Mouse (Mus musculus) stomach, embryonic 14.5 days (tissue): ENCODE measurements around the gene Ribc1. TPM values are rescaled to one million over a fixed set of nuclear protein-coding genes. Genes with fewer than 3 reads are reported as not detected.

ENCODE experiments used
- ATAC-seq: fragments of 200-750 bp; cut with Nextera tagmentation; 2 replicates; pipeline ENCODE4 v1.8.0; 2017; ENCODE audit warnings: low read depth, moderate TSS enrichment; ENCODE audit not compliant: insufficient number of reproducible peaks, insufficient read depth, low FRiP score
- H3K27ac ChIP-seq: fragments of 300-500 bp; sonication (generic); 2 replicates; pipeline ENCODE4 v1.5.1; 2014; ENCODE audit warnings: mild to moderate bottlenecking, low read length, moderate library complexity, mixed read lengths
- H3K27me3 ChIP-seq: fragments of 300-500 bp; sonication (generic); 2 replicates; pipeline ENCODE4 v1.6.1; 2014; ENCODE audit warnings: low read length, control low read depth, mixed read lengths; ENCODE audit not compliant: control insufficient read depth, insufficient read depth
- H3K36me3 ChIP-seq: fragments of 300-500 bp; sonication (generic); 2 replicates; pipeline ENCODE4 v1.6.1; 2014; ENCODE audit warnings: mild to moderate bottlenecking, control low read depth, low read length, moderate library complexity, mixed read lengths; ENCODE audit not compliant: control insufficient read depth, insufficient read depth
- H3K4me1 ChIP-seq: fragments of 300-500 bp; sonication (generic); 2 replicates; pipeline ENCODE4 v1.6.1; 2014; ENCODE audit warnings: low read length, control low read depth, mixed read lengths; ENCODE audit not compliant: control insufficient read depth, insufficient read depth
- H3K4me2 ChIP-seq: fragments of 300-500 bp; sonication (generic); replicated peaks from 2 replicates; pipeline ENCODE4 v1.6.1; 2014; ENCODE audit warnings: low read depth, low read length, control low read depth
- H3K4me3 ChIP-seq: fragments of 300-500 bp; sonication (generic); 2 replicates; pipeline ENCODE4 v1.5.1; 2014; ENCODE audit warnings: low read depth, low read length, control low read depth
- H3K9ac ChIP-seq: fragments of 300-500 bp; sonication (generic); replicated peaks from 2 replicates; pipeline ENCODE4 v1.6.1; 2014; ENCODE audit warnings: low read depth, mild to moderate bottlenecking, control low read depth, low read length, moderate library complexity, mixed read lengths
- H3K9me3 ChIP-seq: fragments of 300-500 bp; sonication (generic); 2 replicates; pipeline ENCODE4 v1.6.1; 2016; ENCODE audit warnings: low read depth, low read length, control low read depth; ENCODE audit not compliant: control insufficient read depth
- WGBS: fragments of 180-500 bp; shearing (Covaris S2); extraction: QIAGEN DNeasy Blood & Tissue Kit; methylation state at CpG from one replicate; pipeline ENCODE4 v1.1.7; 2014; 5-methylcytosine and 5-hydroxymethylcytosine counted together
- polyA plus RNA-seq: library from polyadenylated mRNA; unstranded; fragments of >200 nt; fragmentation: Nextera tagmentation; extraction: Ambion mirVana; gene quantifications from 2 replicates; pipeline ENCODE4 v1.2.1, GENCODE M21; 2014

Ribc1 gene
- polyA plus RNA-seq, result 1.5 and 1.6 TPM in 2 replicates

- ATAC-seq, result peak; percentile 98
- no peaks in the 10 kb centered on the region for H3K4me1 ChIP-seq
Observed at GRCm38 (mm10) chrX:152016151-152017145, at the start of gene Ribc1, which contains the start of gene Smc1a. Gene Ribc1, minus strand, starts transcription at chrX:152016295. Gene Smc1a, plus strand, starts transcription at chrX:152016428.

GRCm38 (mm10) chrX:152065674-152066073 is 49.6 kb upstream of the Ribc1 start:
- no peaks in the 10 kb centered on the region for H3K4me1 ChIP-seq
- H3K9ac ChIP-seq, result no peak overlapping the region
- H3K27me3 ChIP-seq, result 0 out of 2 replicates have a peak, but pooled peaks cover 4% of the 10 kb centered on the region
- no peak overlapping the region for H3K4me2 ChIP-seq
- no peak for ATAC-seq
- H3K4me3 ChIP-seq, result no peak overlapping the region
- no peaks in the 10 kb centered on the region for H3K36me3 ChIP-seq
- no peak overlapping the region for H3K27ac ChIP-seq
- WGBS, result 77% methylated on average over 2 of the region's 2 CpGs
- H3K9me3 ChIP-seq, result no peaks in the 10 kb centered on the region

More at GRCm38 (mm10) chrX:152016151-152017145, at the start of gene Ribc1, which contains the start of gene Smc1a:
- H3K4me2 ChIP-seq, result peak within 1 kb of the TSS; percentile 44
- H3K27ac ChIP-seq, result peak within 1 kb of the TSS; percentile 93
- H3K9ac ChIP-seq, result peak within 1 kb of the TSS; percentile 55
- no peaks in the 10 kb centered on the region for H3K36me3 ChIP-seq
- 19% methylated on average over 64 of the region's 64 CpGs for WGBS
- H3K27me3 ChIP-seq, result no peaks in the 10 kb centered on the region
- H3K9me3 ChIP-seq, result no peaks in the 10 kb centered on the region
- peak within 1 kb of the TSS; percentile 48 for H3K4me3 ChIP-seq

- Histone ChIP-seq H3K4me3 (no peak overlapping the region), H3K27ac (no peak overlapping the region), H3K4me2 (no peak overlapping the region), H3K36me3 (no peaks in the 10 kb centered on the region; the same call in 1 of the 2 replicates), H3K9me3 (no peaks in the 10 kb centered on the region), H3K9ac (no peak overlapping the region), H3K4me1 (no peaks in the 10 kb centered on the region), H3K27me3 (no peaks in the 10 kb centered on the region)
- no peak for ATAC-seq
- 69% methylated on average over 1 of the region's 1 CpGs for WGBS
Observed at GRCm38 (mm10) chrX:152054094-152054493, 38.0 kb upstream of the Ribc1 start.

GRCm38 (mm10) chrX:152052546-152052945 is 36.5 kb upstream of the Ribc1 start:
- Histone ChIP-seq H3K36me3 (no peaks in the 10 kb centered on the region; the same call in 1 of the 2 replicates), H3K27ac (no peak overlapping the region), H3K9me3 (no peaks in the 10 kb centered on the region), H3K4me1 (no peaks in the 10 kb centered on the region), H3K4me3 (no peak overlapping the region), H3K4me2 (no peak overlapping the region), H3K27me3 (0 out of 2 replicates have a peak, but pooled peaks cover 2% of the 10 kb centered on the region), H3K9ac (no peak overlapping the region)
- no peak for ATAC-seq
- WGBS, result 72% methylated on average over 3 of the region's 3 CpGs

- Histone ChIP-seq H3K4me1 (no peaks in the 10 kb centered on the region), H3K9me3 (no peaks in the 10 kb centered on the region), H3K36me3 (peaks cover 5% of the 10 kb centered on the region; the same call in 1 of the 2 replicates), H3K4me3 (no peak overlapping the region), H3K4me2 (no peak overlapping the region), H3K27ac (no peak overlapping the region), H3K9ac (no peak overlapping the region), H3K27me3 (0 out of 2 replicates have a peak, but pooled peaks cover 2% of the 10 kb centered on the region)
- ATAC-seq, result no peak
Observed at GRCm38 (mm10) chrX:152047230-152047629, 31.1 kb upstream of the Ribc1 start.

GRCm38 (mm10) chrX:152039865-152040264 is 23.8 kb upstream of the Ribc1 start:
- Histone ChIP-seq H3K9ac (no peak overlapping the region), H3K27me3 (no peaks in the 10 kb centered on the region), H3K4me2 (no peak overlapping the region), H3K4me3 (no peak overlapping the region), H3K36me3 (peaks cover 5% of the 10 kb centered on the region; the same call in 1 of the 2 replicates), H3K27ac (no peak overlapping the region), H3K4me1 (no peaks in the 10 kb centered on the region), H3K9me3 (no peaks in the 10 kb centered on the region)
- ATAC-seq, result no peak

- 84% methylated on average over 2 of the region's 2 CpGs for WGBS
- Histone ChIP-seq H3K4me1 (no peaks in the 10 kb centered on the region), H3K27me3 (no peaks in the 10 kb centered on the region), H3K9ac (no peak overlapping the region), H3K36me3 (no peaks in the 10 kb centered on the region), H3K4me3 (no peak overlapping the region), H3K4me2 (no peak overlapping the region), H3K9me3 (no peaks in the 10 kb centered on the region), H3K27ac (no peak overlapping the region)
- no peak for ATAC-seq
Observed at GRCm38 (mm10) chrX:152019294-152019693, 3.2 kb upstream of the Ribc1 start.

GRCm38 (mm10) chrX:152017186-152017585 is 1.1 kb upstream of the Ribc1 start:
- WGBS, result 20% methylated on average over 14 of the region's 14 CpGs
- H3K4me3 ChIP-seq, result peak overlapping the region; percentile 48
- ATAC-seq, result no peak

More at GRCm38 (mm10) chrX:152017186-152017585, 1.1 kb upstream of the Ribc1 start:
- Histone ChIP-seq H3K4me2 (peak overlapping the region; percentile 44), H3K9ac (peak overlapping the region; percentile 48), H3K27me3 (no peaks in the 10 kb centered on the region), H3K27ac (peak overlapping the region; percentile 93; the same call in 1 of the 2 replicates), H3K36me3 (no peaks in the 10 kb centered on the region), H3K4me1 (no peaks in the 10 kb centered on the region), H3K9me3 (no peaks in the 10 kb centered on the region)
